Mouse (Mus musculus): ENCODE measurements around the gene Spn. TPM values are rescaled to one million over a fixed set of nuclear protein-coding genes. Genes with fewer than 3 reads are reported as not detected.

Gene Spn
- polyA plus RNA-seq, 1 experiment = 21.7 TPM

DNA sequence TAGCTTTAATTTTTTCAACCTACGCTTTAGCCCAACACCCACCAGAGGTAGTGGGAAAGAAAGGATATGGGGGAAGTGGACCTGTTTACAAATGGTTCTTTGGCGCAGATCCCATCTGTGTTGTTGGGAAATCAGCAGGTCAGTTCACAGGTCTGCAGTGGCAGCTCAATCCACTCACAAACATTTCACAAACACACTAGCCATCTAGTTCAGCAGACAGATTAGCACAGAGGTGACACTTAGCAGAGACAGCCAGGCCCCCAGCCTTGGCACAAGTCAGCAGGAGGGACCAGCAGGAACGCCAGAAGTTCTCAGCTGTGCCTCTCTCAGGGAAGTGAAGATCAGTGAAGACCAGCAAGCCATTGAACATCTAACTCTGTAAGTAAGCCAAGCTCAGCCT lies 10.3 kb upstream of the Spn start:
- H3K36me3 ChIP-seq (ENCODE audit: control insufficient read depth, insufficient read depth) = no peaks in the 10 kb centered on the region
- H3K27me3 ChIP-seq (ENCODE audit: control insufficient read depth, insufficient read depth, insufficient read length) = no peaks in the 10 kb centered on the region
- no peak overlapping the region for H3K4me2 ChIP-seq (ENCODE audit: low read depth)
- H3K4me3 ChIP-seq = no peak overlapping the region
- no peak for TF ChIP-seq SRF (IDR thresholded peaks at IDR 0.05; ENCODE audit: control insufficient read depth, insufficient read length, low read depth)
- H3K79me2 ChIP-seq (ENCODE audit: control insufficient read depth, insufficient read depth) = no peaks in the 10 kb centered on the region
- H3ac ChIP-seq (ENCODE audit: control insufficient read depth, insufficient read length) = no peak overlapping the region

DNA sequence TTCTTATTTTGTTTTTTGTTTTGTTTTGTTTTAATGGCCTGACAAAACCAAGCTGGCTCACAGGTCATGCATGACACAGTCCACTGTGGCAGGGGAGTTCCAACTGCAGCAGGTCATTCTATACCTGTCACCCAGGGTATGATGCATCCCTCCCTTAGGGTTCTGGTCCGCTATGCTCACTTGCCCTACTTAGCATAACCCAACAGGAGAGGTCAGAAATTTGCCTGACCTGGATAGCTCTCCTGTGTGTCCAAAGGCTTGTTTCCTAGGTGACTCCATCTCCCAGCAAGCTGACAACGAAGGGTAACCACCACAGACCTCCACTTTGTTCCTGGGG lies 8.6 kb upstream of the Spn start:
- no peak overlapping the region for H3K4me3 ChIP-seq
- no peaks in the 10 kb centered on the region for H3K36me3 ChIP-seq (ENCODE audit: control insufficient read depth, insufficient read depth)
- H3ac ChIP-seq (ENCODE audit: control insufficient read depth, insufficient read length) = no peak overlapping the region
- no peak for TF ChIP-seq USF1 (IDR thresholded peaks at IDR 0.05; ENCODE audit: low read depth)
- no peak for TF ChIP-seq REST (IDR thresholded peaks at IDR 0.05; ENCODE audit: insufficient read depth, insufficient read length)
- no peak for TF ChIP-seq CEBPB (IDR thresholded peaks at IDR 0.05; ENCODE audit: insufficient read depth, poor library complexity, severe bottlenecking)
- TF ChIP-seq POLR2AphosphoS2 (IDR thresholded peaks at IDR 0.05; ENCODE audit: insufficient read length, low read depth) = no peak
- no peak for TF ChIP-seq TCF3 (IDR thresholded peaks at IDR 0.05; ENCODE audit: insufficient read length, low read depth)
- no peak for TF ChIP-seq TCF12 (IDR thresholded peaks at IDR 0.05; ENCODE audit: insufficient read depth, poor library complexity, severe bottlenecking)
- TF ChIP-seq E2F4 (IDR thresholded peaks at IDR 0.05; ENCODE audit: insufficient read depth) = no peak
- no peak for TF ChIP-seq MYOD1 (IDR thresholded peaks at IDR 0.05; ENCODE audit: control insufficient read depth in 1 of 3, insufficient read length in 2 of 3, low read depth in 2 of 3)
- H3K79me2 ChIP-seq (ENCODE audit: control insufficient read depth, insufficient read depth) = no peaks in the 10 kb centered on the region
- no peaks in the 10 kb centered on the region for H3K27me3 ChIP-seq (ENCODE audit: control insufficient read depth, insufficient read depth, insufficient read length)
- H3K4me2 ChIP-seq (ENCODE audit: low read depth) = no peak overlapping the region

DNA sequence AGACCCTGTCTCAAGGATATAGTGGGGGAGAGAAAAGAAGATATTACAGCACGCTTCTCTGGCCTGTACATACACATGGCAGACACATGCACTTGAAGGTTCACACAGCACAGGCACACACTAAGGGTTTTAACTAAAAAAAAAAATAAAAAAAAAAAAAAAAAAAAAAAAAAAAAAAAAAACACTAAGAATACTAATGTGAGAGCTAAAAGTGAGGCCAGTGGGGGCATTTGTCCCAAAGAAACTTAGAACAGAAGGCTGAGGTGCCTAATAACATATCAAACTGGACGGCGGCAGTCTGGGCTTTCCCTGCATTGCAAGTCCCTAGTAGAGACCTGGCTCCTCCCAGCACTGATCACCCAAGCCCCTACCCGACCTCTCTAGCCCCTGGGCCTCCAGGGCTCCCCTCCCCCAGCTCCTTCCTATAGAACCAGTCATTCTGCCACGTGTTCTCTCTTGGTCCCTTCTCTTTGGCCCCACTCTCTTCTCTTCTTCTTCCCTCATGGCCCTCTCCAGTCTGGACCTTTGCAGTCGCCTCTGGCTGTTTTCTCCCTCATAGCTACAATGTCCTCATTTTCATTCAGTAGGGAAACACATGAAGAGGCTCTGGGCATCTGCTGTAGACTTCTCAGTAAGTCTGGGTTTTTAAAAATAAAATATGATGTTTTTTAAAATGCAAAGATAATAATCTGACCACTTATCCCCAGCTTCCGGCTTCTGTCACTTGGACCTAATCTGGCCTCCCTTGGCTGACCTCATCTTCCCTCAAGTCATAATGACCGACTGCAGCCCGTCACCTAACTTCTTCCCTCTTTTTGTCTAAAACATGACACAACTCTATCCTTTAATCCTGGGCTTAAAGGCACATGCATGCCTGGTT lies 8.0 kb upstream of the Spn start:
- H3K27me3 ChIP-seq (ENCODE audit: control insufficient read depth, insufficient read depth, insufficient read length) = no peaks in the 10 kb centered on the region
- H3K4me3 ChIP-seq = no peak overlapping the region
- no peak for TF ChIP-seq POLR2A (IDR thresholded peaks at IDR 0.05; ENCODE audit: insufficient read length, low read depth)
- TF ChIP-seq CEBPB (IDR thresholded peaks at IDR 0.05; ENCODE audit: insufficient read depth, poor library complexity, severe bottlenecking) = no peak
- TF ChIP-seq E2F4 (IDR thresholded peaks at IDR 0.05; ENCODE audit: insufficient read depth) = no peak
- no peak for TF ChIP-seq MYOG (IDR thresholded peaks at IDR 0.05; ENCODE audit: control insufficient read depth in 1 of 3, insufficient read depth in 1 of 3, insufficient read length in 2 of 3, low read depth in 2 of 3)
- TF ChIP-seq REST (IDR thresholded peaks at IDR 0.05; ENCODE audit: insufficient read depth, insufficient read length) = no peak
- no peak for TF ChIP-seq MAX (IDR thresholded peaks at IDR 0.05; ENCODE audit: low read depth)
- TF ChIP-seq TCF12 (IDR thresholded peaks at IDR 0.05; ENCODE audit: insufficient read depth, poor library complexity, severe bottlenecking) = no peak
- TF ChIP-seq SRF (IDR thresholded peaks at IDR 0.05; ENCODE audit: control insufficient read depth, insufficient read length, low read depth) = no peak
- TF ChIP-seq TCF3 (IDR thresholded peaks at IDR 0.05; ENCODE audit: insufficient read length, low read depth) = no peak
- no peak for TF ChIP-seq USF1 (IDR thresholded peaks at IDR 0.05; ENCODE audit: low read depth)
- no peak for TF ChIP-seq MYOD1 (IDR thresholded peaks at IDR 0.05; ENCODE audit: control insufficient read depth in 1 of 3, insufficient read length in 2 of 3, low read depth in 2 of 3)
- TF ChIP-seq POLR2AphosphoS2 (IDR thresholded peaks at IDR 0.05; ENCODE audit: insufficient read length, low read depth) = no peak
- no peak overlapping the region for H3K4me2 ChIP-seq (ENCODE audit: low read depth)
- H3ac ChIP-seq (ENCODE audit: control insufficient read depth, insufficient read length) = no peak overlapping the region
- no peaks in the 10 kb centered on the region for H3K36me3 ChIP-seq (ENCODE audit: control insufficient read depth, insufficient read depth)
- no peaks in the 10 kb centered on the region for H3K79me2 ChIP-seq (ENCODE audit: control insufficient read depth, insufficient read depth)

DNA sequence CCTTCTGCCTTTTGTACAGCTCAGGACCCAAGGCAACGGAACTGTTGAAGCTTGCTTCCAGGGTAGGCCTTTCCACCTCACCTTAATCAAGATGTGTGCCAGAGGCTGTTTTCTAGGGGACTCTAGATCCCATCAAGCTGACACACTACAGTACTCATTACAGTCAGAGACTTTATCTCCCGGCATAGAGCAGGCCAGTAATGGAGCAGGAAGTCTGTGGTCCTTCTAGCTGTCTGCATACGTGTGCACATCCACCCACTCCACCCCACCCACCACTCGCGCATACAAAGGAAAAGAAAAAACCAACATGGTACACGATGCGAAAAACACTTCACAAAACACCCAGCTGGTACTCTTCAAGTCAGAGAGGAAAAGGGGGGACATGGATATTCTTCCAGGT lies 6.8 kb upstream of the Spn start:
- H3K36me3 ChIP-seq (ENCODE audit: control insufficient read depth, insufficient read depth) = no peaks in the 10 kb centered on the region
- H3K4me2 ChIP-seq (ENCODE audit: low read depth) = no peak overlapping the region
- TF ChIP-seq POLR2A (IDR thresholded peaks at IDR 0.05; ENCODE audit: insufficient read length, low read depth) = no peak
- no peak for TF ChIP-seq TCF12 (IDR thresholded peaks at IDR 0.05; ENCODE audit: insufficient read depth, poor library complexity, severe bottlenecking)
- no peak for TF ChIP-seq TCF3 (IDR thresholded peaks at IDR 0.05; ENCODE audit: insufficient read length, low read depth)
- TF ChIP-seq E2F4 (IDR thresholded peaks at IDR 0.05; ENCODE audit: insufficient read depth) = no peak
- TF ChIP-seq MYOD1 (IDR thresholded peaks at IDR 0.05; ENCODE audit: control insufficient read depth in 1 of 3, insufficient read length in 2 of 3, low read depth in 2 of 3) = no peak
- no peak for TF ChIP-seq POLR2AphosphoS2 (IDR thresholded peaks at IDR 0.05; ENCODE audit: insufficient read length, low read depth)
- no peak for TF ChIP-seq MAX (IDR thresholded peaks at IDR 0.05; ENCODE audit: low read depth)
- no peak for TF ChIP-seq REST (IDR thresholded peaks at IDR 0.05; ENCODE audit: insufficient read depth, insufficient read length)
- TF ChIP-seq CEBPB (IDR thresholded peaks at IDR 0.05; ENCODE audit: insufficient read depth, poor library complexity, severe bottlenecking) = no peak
- no peak overlapping the region for H3ac ChIP-seq (ENCODE audit: control insufficient read depth, insufficient read length)
- H3K79me2 ChIP-seq (ENCODE audit: control insufficient read depth, insufficient read depth) = no peaks in the 10 kb centered on the region
- no peak overlapping the region for H3K4me3 ChIP-seq
- H3K27me3 ChIP-seq (ENCODE audit: control insufficient read depth, insufficient read depth, insufficient read length) = no peaks in the 10 kb centered on the region

DNA sequence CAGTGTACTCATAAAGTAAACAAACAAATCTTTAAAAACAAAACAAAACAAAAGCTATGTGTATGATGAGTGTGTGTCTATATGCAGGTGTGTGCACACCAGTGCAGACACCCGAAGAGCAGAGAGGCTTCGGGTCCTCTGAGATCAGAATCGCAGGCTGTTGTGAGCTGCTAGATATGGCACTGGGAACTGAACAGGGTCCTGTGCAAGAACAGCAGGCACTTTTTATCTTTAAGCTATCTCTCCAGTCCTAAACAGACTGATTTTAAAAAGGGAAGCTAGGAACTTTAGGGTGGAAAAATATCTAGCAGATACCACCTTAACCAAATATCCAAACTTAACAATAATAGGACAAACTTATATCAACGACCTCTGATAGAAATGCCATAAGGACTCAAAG lies 5.0 kb upstream of the Spn start:
- Histone ChIP-seq H3K27me3 (ENCODE audit: control insufficient read depth, insufficient read depth, insufficient read length) (no peaks in the 10 kb centered on the region), H3ac (ENCODE audit: control insufficient read depth, insufficient read length) (no peak overlapping the region), H3K79me2 (ENCODE audit: control insufficient read depth, insufficient read depth) (no peaks in the 10 kb centered on the region), H3K36me3 (ENCODE audit: control insufficient read depth, insufficient read depth) (no peaks in the 10 kb centered on the region), H3K4me3 (no peak overlapping the region), H3K4me2 (ENCODE audit: low read depth) (no peak overlapping the region)
- TF ChIP-seq MYOD1 (IDR thresholded peaks at IDR 0.05; ENCODE audit: control insufficient read depth in 1 of 3, insufficient read length in 2 of 3, low read depth in 2 of 3) (no peak), POLR2A (IDR thresholded peaks at IDR 0.05; ENCODE audit: insufficient read length, low read depth) (no peak), MAX (IDR thresholded peaks at IDR 0.05; ENCODE audit: low read depth) (no peak), E2F4 (IDR thresholded peaks at IDR 0.05; ENCODE audit: insufficient read depth) (no peak), POLR2AphosphoS2 (IDR thresholded peaks at IDR 0.05; ENCODE audit: insufficient read length, low read depth) (no peak)
